Mouse (Mus musculus) left cerebral cortex, postnatal 10 days (tissue): ENCODE results near the gene Abcg5. TPM values are rescaled to one million over a fixed set of nuclear protein-coding genes. Genes with fewer than 3 reads are reported as not detected.

Experiments used
- DNase-seq, 2 experiments: peaks; one replicate each; pipeline ENCODE4 v3.0.0; 2021 to 2022; ENCODE audit warnings: low spot score in 2 of 2, mixed read lengths in 1 of 2; ENCODE audit errors: extremely low spot score in 1 of 2
- intact Hi-C: fragments of 180-260 bp; cut with DNase I; formaldehyde crosslinking; loops from one replicate; pipeline ENCODE4 v1.15.1; 2025
- total RNA-seq, 2 experiments: library from RNA; stranded (reverse); gene quantifications; 2 replicates each; pipeline ENCODE4 v1.2.3; 2021

The Abcg5 gene
- total RNA-seq, 2 experiments from 2014 or later = not detected

DNA sequence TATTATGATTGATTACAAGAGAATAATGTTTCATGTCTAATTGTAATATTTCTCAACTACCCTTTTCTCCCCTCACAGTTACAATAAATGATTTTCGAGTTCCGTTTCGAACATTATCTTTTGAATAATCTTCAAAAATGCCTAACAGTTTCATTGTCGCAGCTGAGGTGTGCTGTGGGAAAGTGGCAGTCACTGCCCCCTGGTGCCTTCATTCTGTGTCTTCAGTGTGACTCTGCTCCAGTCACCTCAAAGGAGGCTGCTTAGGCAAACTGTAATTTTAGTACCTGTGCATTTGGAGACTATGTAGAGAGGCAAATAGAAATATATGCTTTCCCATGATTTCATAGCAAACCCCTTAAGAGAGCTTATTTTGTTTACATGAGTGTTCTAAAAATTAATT, 60.8 kb downstream of the Abcg5 start:
- DNase-seq = no peak
- intact Hi-C loops = loop anchor here (10.0 kb wide), 1 partner anchor 147 kb away; no protein-coding TSS in a partner anchor

DNA sequence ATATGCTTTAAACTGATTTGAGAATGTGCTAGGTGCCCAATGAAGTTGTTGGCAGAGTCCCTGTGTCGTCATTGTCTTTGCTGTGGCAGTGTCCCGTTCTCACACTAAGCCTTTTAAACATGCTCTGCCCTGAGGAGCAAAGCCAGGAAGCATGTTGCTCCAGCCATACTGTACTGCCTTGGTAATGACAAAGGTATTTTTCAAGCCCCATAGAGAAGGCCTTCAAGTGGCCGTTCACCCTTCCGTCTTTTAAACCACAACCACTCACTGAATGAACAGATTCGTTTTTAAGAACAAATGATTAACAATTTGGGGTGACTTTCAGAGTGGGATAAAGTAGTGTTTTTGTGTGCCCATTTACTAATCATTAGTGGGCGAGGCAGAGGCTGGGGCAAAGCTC, 61.6 kb downstream of the Abcg5 start:
- no peak for DNase-seq
- intact Hi-C loops = loop anchor here (10.0 kb wide), 1 partner anchor 146 kb away; no protein-coding TSS in a partner anchor

- intact Hi-C loops = loop anchor here (10.0 kb wide), 1 partner anchor 146 kb away; no protein-coding TSS in a partner anchor
- DNase-seq = no peak
Measured at GRCm38 (mm10) chr17:84620610-84621009, 62.2 kb downstream of the Abcg5 start.

- no peak for DNase-seq
- intact Hi-C loops = loop anchor here (10.0 kb wide), 1 partner anchor 145 kb away; no protein-coding TSS in a partner anchor
Measured at GRCm38 (mm10) chr17:84620076-84620475, 62.7 kb downstream of the Abcg5 start.

DNA sequence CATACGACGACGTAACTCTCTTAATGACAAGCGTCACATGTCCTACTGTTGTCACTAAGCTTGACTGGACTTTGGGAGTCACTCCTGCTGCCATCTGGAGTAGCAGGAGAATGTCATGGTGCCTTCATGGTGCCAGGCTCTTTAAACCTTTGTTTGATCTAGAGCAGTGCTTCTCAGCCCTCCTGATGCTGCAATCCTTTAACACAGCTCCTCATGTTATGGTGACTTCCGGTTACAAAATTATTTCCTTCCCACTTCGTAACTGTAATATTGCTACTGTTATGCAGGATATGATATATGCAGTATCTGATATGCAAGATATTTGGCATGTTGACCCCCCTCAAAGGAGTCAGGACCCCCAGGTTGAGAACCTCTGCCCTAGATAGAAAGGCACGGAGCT, 63.7 kb downstream of the Abcg5 start:
- intact Hi-C loops = no loop called here
- no peak for DNase-seq

- intact Hi-C loops = no loop called here
- no peak for DNase-seq
Measured at GRCm38 (mm10) chr17:84617953-84618352, 64.9 kb downstream of the Abcg5 start.

- no peak for DNase-seq
- intact Hi-C loops = no loop called here
Measured at GRCm38 (mm10) chr17:84616526-84617074, 66.2 kb downstream of the Abcg5 start.

DNA sequence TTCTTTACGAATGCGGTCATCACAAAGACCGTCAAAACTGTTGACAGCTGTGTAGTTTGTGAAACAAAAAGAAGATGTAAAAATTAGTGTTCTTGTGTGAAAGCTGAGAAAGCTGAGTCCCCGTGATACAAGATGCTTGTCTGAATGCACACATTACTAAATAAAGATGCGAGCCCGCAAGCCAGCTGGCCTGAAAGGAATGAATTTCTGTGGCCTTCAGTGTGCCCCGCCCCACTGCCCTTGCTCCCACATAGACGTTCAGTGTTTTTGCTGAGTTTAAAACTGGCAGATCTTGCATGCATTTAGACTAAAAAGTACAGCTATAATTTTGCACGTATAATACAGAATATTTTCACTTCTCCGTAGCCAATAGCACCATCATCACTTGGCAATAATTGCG, 67.0 kb downstream of the Abcg5 start:
- intact Hi-C loops = no loop called here
- DNase-seq = no peak

- DNase-seq = no peak
- intact Hi-C loops = no loop called here
Measured at GRCm38 (mm10) chr17:84611971-84612370, 70.8 kb downstream of the Abcg5 start.

GRCm38 (mm10) chr17:84611500-84611899, 71.3 kb downstream of the Abcg5 start:
- DNase-seq = no peak
- intact Hi-C loops = no loop called here

- intact Hi-C loops = no loop called here
- no peak for DNase-seq
Measured at GRCm38 (mm10) chr17:84608606-84609005, 74.2 kb downstream of the Abcg5 start.

Other genes starting within 250 kb of the Abcg5 start
- gene Thada, start 216.8 kb downstream of the Abcg5 start, total RNA-seq = 10 to 100 TPM; 13.3 to 13.8 TPM
- gene Plekhh2, start 171.1 kb downstream of the Abcg5 start, total RNA-seq = 1 to 10 TPM; 3.2 to 5.4 TPM
- gene Dync2li1, start 56.5 kb downstream of the Abcg5 start, total RNA-seq = 10 to 100 TPM; 23.5 to 25.6 TPM
- not detected for gene Abcg8, start 6.7 kb downstream of the Abcg5 start, total RNA-seq
- 10 to 100 TPM; 64.9 to 68.9 TPM for gene Lrpprc, start 107.8 kb upstream of the Abcg5 start, total RNA-seq